Mouse (Mus musculus): ENCODE results near the gene Gria1. TPM values are rescaled to one million over a fixed set of nuclear protein-coding genes. Genes with fewer than 3 reads are reported as not detected.

Gene Gria1
- polyA plus RNA-seq, 1 experiment from 2014 or later: 0.63 TPM

DNA sequence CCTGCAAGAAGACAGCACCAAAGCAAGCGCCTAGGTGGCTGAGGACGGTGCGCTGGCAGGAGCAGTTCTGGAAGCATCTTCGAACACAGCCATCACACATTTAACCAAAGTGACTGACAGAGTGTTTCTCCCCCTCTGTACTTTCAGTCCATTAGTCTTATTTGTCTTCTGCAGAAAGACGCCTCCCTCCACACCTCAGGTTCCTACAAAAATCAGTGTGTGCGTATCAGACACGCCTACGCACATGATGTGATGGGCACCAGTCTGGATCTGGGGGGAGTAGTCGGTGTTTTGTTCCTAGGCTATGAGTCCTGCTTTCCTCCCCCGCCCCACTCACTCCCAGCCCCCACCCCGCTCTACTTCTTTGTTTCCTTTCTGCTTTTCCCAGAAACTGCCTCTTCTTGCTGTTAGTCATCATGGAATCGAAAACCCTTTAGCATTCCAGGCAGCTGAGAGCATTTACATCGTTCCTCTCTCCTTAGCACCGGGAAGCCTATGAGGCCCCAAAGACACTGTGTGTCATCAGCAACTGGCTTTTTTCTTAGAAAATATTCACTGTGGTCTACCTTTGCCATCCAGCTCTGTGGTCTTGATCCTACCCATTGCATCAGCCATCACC lies 129.1 kb downstream of the Gria1 start:
- no peaks in the 10 kb centered on the region for H3K4me1 ChIP-seq (replicated peaks; ENCODE audit: control insufficient read depth, insufficient read depth)
- DNase-seq (ENCODE audit: low spot score): no peak
- 68% methylated on average over 14 of the region's 14 CpGs for WGBS
- H3K36me3 ChIP-seq (ENCODE audit: control insufficient read depth, insufficient read depth, low read length): no peaks in the 10 kb centered on the region
- H3K27ac ChIP-seq (replicated peaks): no peak overlapping the region
- H3K27me3 ChIP-seq (ENCODE audit: control insufficient read depth, insufficient read depth, low read length): no peaks in the 10 kb centered on the region
- no peak overlapping the region for H3K4me3 ChIP-seq (ENCODE audit: low read depth, low read length)
- no peak overlapping the region for H3K4me2 ChIP-seq (replicated peaks; ENCODE audit: low read depth)
- ATAC-seq (ENCODE audit: low FRiP score, low TSS enrichment): no peak
- no peak overlapping the region for H3K9ac ChIP-seq (ENCODE audit: low read length)
- H3K9me3 ChIP-seq (ENCODE audit: control insufficient read depth, low read length): no peaks in the 10 kb centered on the region
- no peak for TF ChIP-seq CTCF (IDR thresholded peaks at IDR 0.05; ENCODE audit: low read depth)
- TF ChIP-seq EP300 (optimal IDR thresholded peaks at IDR 0.05): no peak

- no peak overlapping the region for H3K9ac ChIP-seq (ENCODE audit: low read length)
- no peaks in the 10 kb centered on the region for H3K36me3 ChIP-seq (ENCODE audit: control insufficient read depth, insufficient read depth, low read length)
- TF ChIP-seq CTCF (IDR thresholded peaks at IDR 0.05; ENCODE audit: low read depth) (no peak), EP300 (optimal IDR thresholded peaks at IDR 0.05) (no peak)
- no peak for ATAC-seq (ENCODE audit: low FRiP score, low TSS enrichment)
- no peaks in the 10 kb centered on the region for H3K4me1 ChIP-seq (replicated peaks; ENCODE audit: control insufficient read depth, insufficient read depth)
- 77% methylated on average over 5 of the region's 5 CpGs for WGBS
- no peaks in the 10 kb centered on the region for H3K9me3 ChIP-seq (ENCODE audit: control insufficient read depth, low read length)
- H3K4me3 ChIP-seq (ENCODE audit: low read depth, low read length): no peak overlapping the region
- H3K4me2 ChIP-seq (replicated peaks; ENCODE audit: low read depth): no peak overlapping the region
- DNase-seq (ENCODE audit: low spot score): no peak
- no peaks in the 10 kb centered on the region for H3K27me3 ChIP-seq (ENCODE audit: control insufficient read depth, insufficient read depth, low read length)
- H3K27ac ChIP-seq (replicated peaks): no peak overlapping the region
These were observed 132.5 kb downstream of the Gria1 start for GRCm38 (mm10) chr11:57143681-57144080.

DNA sequence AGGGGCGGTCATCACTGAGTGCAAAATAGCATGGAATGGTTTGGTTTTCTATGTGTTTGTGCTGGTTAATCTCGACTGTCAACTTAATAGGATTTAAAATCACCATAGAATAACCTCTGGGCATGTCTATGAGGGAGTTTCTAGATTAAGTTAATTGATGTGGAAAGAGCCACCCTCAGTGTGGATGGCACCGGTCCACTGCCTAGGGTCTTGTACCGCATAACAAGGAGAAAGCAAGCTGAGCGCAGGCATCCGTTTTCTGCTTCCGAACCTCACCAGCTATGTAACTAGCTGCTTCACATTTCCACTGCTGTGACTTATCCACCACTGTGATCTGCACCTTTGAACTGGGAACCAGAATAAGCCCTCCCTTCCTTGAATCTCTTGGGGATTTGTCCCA lies 134.0 kb downstream of the Gria1 start:
- Histone ChIP-seq H3K4me3 (ENCODE audit: low read depth, low read length) (no peak overlapping the region), H3K4me1 (replicated peaks; ENCODE audit: control insufficient read depth, insufficient read depth) (no peaks in the 10 kb centered on the region), H3K9me3 (ENCODE audit: control insufficient read depth, low read length) (no peaks in the 10 kb centered on the region), H3K9ac (ENCODE audit: low read length) (no peak overlapping the region), H3K4me2 (replicated peaks; ENCODE audit: low read depth) (no peak overlapping the region), H3K27me3 (ENCODE audit: control insufficient read depth, insufficient read depth, low read length) (no peaks in the 10 kb centered on the region), H3K36me3 (ENCODE audit: control insufficient read depth, insufficient read depth, low read length) (no peaks in the 10 kb centered on the region), H3K27ac (replicated peaks) (no peak overlapping the region)
- WGBS: 78% methylated on average over 7 of the region's 7 CpGs
- ATAC-seq (ENCODE audit: low FRiP score, low TSS enrichment) (no peak), DNase-seq (ENCODE audit: low spot score) (no peak)
- no peak for TF ChIP-seq EP300 (optimal IDR thresholded peaks at IDR 0.05)
- TF ChIP-seq CTCF (IDR thresholded peaks at IDR 0.05; ENCODE audit: low read depth): no peak

DNA sequence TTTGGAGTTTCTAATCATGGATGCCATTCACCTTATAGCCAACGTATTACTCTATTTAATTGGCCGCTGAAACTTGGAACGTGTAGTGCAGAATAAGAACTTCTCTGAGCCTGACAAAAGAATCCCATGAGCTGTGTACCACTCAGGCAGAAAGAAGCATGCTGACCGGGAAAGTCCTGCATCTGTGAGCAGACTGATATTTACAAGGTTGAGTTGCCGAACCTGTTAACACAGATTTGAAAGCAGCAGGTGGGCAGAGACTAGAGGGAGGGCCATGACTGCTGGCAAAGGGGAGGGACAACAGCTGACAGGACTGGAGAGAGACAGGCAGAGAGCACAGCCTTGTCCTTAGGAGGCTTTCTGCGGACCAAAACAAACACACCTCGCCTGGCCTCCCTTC lies 134.5 kb downstream of the Gria1 start:
- Histone ChIP-seq H3K4me1 (replicated peaks; ENCODE audit: control insufficient read depth, insufficient read depth) (no peaks in the 10 kb centered on the region), H3K4me3 (ENCODE audit: low read depth, low read length) (no peak overlapping the region), H3K36me3 (ENCODE audit: control insufficient read depth, insufficient read depth, low read length) (no peaks in the 10 kb centered on the region), H3K27ac (replicated peaks) (no peak overlapping the region), H3K4me2 (replicated peaks; ENCODE audit: low read depth) (no peak overlapping the region), H3K9ac (ENCODE audit: low read length) (no peak overlapping the region), H3K9me3 (ENCODE audit: control insufficient read depth, low read length) (no peaks in the 10 kb centered on the region), H3K27me3 (ENCODE audit: control insufficient read depth, insufficient read depth, low read length) (no peaks in the 10 kb centered on the region)
- DNase-seq (ENCODE audit: low spot score) (no peak), ATAC-seq (ENCODE audit: low FRiP score, low TSS enrichment) (no peak)
- TF ChIP-seq EP300 (optimal IDR thresholded peaks at IDR 0.05) (no peak), CTCF (IDR thresholded peaks at IDR 0.05; ENCODE audit: low read depth) (no peak)
- 47% methylated on average over 7 of the region's 7 CpGs for WGBS

DNA sequence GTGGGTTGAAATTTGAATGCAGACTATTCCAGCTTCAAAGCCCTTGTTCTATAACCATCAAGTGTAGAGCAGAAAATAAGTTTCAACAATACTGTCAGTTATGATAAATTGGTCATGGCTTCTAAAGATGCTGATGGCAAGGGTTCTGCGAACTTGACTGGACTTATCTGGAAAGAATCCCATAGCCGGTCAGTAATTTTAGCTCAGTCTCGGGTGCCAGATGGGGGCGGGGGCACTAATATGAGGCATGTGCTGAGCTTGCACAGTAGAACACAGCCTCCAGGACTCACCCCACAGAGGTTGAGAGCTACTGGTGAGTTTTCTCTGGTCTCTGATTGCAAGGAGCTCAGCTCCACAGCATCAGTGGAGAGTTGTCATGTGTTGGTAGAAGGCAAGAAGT lies 140.5 kb downstream of the Gria1 start:
- ATAC-seq (ENCODE audit: low FRiP score, low TSS enrichment) (no peak), DNase-seq (ENCODE audit: low spot score) (no peak)
- no peaks in the 10 kb centered on the region for H3K27me3 ChIP-seq (ENCODE audit: control insufficient read depth, insufficient read depth, low read length)
- H3K4me1 ChIP-seq (replicated peaks; ENCODE audit: control insufficient read depth, insufficient read depth): no peaks in the 10 kb centered on the region
- H3K27ac ChIP-seq (replicated peaks): no peak overlapping the region
- no peaks in the 10 kb centered on the region for H3K36me3 ChIP-seq (ENCODE audit: control insufficient read depth, insufficient read depth, low read length)
- no peaks in the 10 kb centered on the region for H3K9me3 ChIP-seq (ENCODE audit: control insufficient read depth, low read length)
- H3K4me2 ChIP-seq (replicated peaks; ENCODE audit: low read depth): no peak overlapping the region
- no peak overlapping the region for H3K9ac ChIP-seq (ENCODE audit: low read length)
- TF ChIP-seq CTCF (IDR thresholded peaks at IDR 0.05; ENCODE audit: low read depth) (no peak), EP300 (optimal IDR thresholded peaks at IDR 0.05) (no peak)
- 60% methylated on average over 4 of the region's 4 CpGs for WGBS
- H3K4me3 ChIP-seq (ENCODE audit: low read depth, low read length): no peak overlapping the region

DNA sequence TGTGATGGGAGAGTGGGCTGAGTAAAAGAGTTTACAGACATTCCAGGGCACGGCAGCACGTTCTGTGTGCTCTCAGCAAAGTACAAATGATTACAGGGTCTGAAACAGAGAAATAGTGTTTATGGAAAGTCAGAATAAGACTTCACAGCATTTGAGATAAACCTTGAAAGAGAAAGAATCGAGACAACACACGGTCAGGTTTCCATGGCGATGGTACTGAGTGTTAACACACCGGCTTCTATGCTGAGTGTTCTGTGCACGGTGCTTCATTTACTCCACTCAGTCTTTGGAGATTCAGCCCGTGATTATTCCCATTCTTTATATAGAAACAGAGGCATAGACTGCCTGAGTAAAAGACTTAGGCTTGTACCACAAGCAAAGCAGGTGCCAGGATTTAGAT lies 143.8 kb downstream of the Gria1 start:
- no peaks in the 10 kb centered on the region for H3K9me3 ChIP-seq (ENCODE audit: control insufficient read depth, low read length)
- H3K4me3 ChIP-seq (ENCODE audit: low read depth, low read length): no peak overlapping the region
- no peak overlapping the region for H3K4me2 ChIP-seq (replicated peaks; ENCODE audit: low read depth)
- no peaks in the 10 kb centered on the region for H3K36me3 ChIP-seq (ENCODE audit: control insufficient read depth, insufficient read depth, low read length)
- ATAC-seq (ENCODE audit: low FRiP score, low TSS enrichment) (no peak), DNase-seq (ENCODE audit: low spot score) (no peak)
- TF ChIP-seq EP300 (optimal IDR thresholded peaks at IDR 0.05) (no peak), CTCF (IDR thresholded peaks at IDR 0.05; ENCODE audit: low read depth) (no peak)
- 42% methylated on average over 8 of the region's 8 CpGs for WGBS
- H3K27ac ChIP-seq (replicated peaks): no peak overlapping the region
- no peaks in the 10 kb centered on the region for H3K27me3 ChIP-seq (ENCODE audit: control insufficient read depth, insufficient read depth, low read length)
- H3K4me1 ChIP-seq (replicated peaks; ENCODE audit: control insufficient read depth, insufficient read depth): no peaks in the 10 kb centered on the region
- H3K9ac ChIP-seq (ENCODE audit: low read length): no peak overlapping the region

All from stomach, postnatal 0 days (tissue).